Mouse (Mus musculus) C2C12 (cell line): Measurements from ENCODE around the gene Prpf19.

Experiments used
- CEBPB ChIP-seq: IDR thresholded peaks from one replicate; pipeline ENCODE4 v1.6.1; 2011; ENCODE audit warnings: low read depth, mild to moderate bottlenecking, control low read depth, moderate library complexity
- CTCF ChIP-seq: IDR thresholded peaks from one replicate; pipeline ENCODE4 v1.5.1; 2011; ENCODE audit not compliant: control insufficient read depth, insufficient read depth, insufficient read length
- FOSL1 ChIP-seq: IDR thresholded peaks from one replicate; pipeline ENCODE4 v1.8.0; 2011; ENCODE audit warnings: mild to moderate bottlenecking, low read length; ENCODE audit not compliant: poor library complexity, insufficient read depth, severe bottlenecking
- MAX ChIP-seq: IDR thresholded peaks from one replicate; pipeline ENCODE4 v1.6.1; 2011; ENCODE audit warnings: mild to moderate bottlenecking, control low read depth
- MYOD1 ChIP-seq: IDR thresholded peaks from one replicate; pipeline ENCODE4 v1.6.1; 2011; ENCODE audit warnings: low read depth; ENCODE audit not compliant: control insufficient read depth, insufficient read length
- MYOG ChIP-seq: IDR thresholded peaks from one replicate; pipeline ENCODE4 v1.6.1; 2011; ENCODE audit not compliant: control insufficient read depth, insufficient read length; ENCODE audit errors: extremely low read depth
- USF1 ChIP-seq: IDR thresholded peaks from one replicate; pipeline ENCODE4 v1.6.1; 2011; ENCODE audit warnings: low read depth, mild to moderate bottlenecking, control low read depth, moderate library complexity

DNA sequence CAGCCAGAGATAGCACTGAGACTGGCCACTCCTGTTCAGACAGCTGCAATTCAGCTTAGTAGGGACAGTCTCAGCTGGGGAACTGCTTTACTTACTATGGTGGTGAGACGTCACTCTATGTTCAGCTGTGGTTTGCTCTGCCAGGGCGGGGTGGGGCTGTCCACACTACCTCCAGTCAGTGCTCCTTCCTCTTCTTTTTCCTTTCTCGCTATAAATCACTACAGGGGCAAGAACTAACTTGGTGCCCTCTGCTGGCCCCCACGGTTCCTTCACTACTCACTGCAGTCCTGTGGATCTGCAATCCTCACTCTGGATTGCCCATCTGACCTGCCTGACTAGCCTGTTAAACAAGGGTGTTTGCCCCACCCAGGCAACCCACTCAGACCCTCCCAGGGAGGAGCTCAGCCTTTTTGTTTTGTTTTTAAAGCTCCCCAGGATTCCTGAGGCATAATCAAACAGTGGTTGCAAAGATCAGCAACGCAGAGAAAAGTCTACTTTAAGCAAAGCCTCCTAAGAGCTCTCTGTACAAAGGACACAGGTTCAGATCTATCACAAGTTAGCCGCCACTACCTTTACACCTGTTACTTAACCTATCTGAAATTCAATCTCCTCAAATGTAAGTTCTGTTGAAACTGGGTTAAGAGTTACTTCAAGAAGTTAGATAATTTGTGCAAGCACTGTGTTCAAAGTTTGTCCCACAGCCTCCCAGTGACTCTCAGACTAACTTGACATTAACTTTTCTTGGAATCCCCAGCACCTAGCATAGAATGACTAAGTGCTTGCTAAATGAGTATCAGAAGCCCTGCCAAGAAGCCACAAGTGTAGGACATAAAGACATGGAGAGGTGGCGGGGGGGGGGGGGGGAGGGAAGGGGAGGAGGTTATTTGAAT, 14.7 kb upstream of the Prpf19 start:
- TF ChIP-seq CEBPB (no peak), CTCF (peak; percentile 51), MAX (no peak), USF1 (no peak), MYOG (no peak), MYOD1 (no peak), FOSL1 (no peak)
